Mouse (Mus musculus): Measurements from ENCODE around the gene Hmgcl.

GRCm38 (mm10) chr4:135920304-135921241 lies 25.7 kb upstream of the Hmgcl start, which contains the start of gene Fuca1:
- TF ChIP-seq CTCF (IDR thresholded peaks at IDR 0.05; ENCODE audit: borderline replicate concordance, extremely low read depth, insufficient read depth, insufficient read length) (peak; percentile 81), POLR2A (IDR thresholded peaks at IDR 0.05; ENCODE audit: borderline replicate concordance, extremely low read depth, insufficient read depth, insufficient read length, poor library complexity, severe bottlenecking) (peak; percentile 76; the same call in 1 of the 2 replicates)

All from brain, embryonic 14.5 days (tissue).